Mouse (Mus musculus): ENCODE results near the gene P2rx6. TPM values are rescaled to one million over a fixed set of nuclear protein-coding genes. Genes with fewer than 3 reads are reported as not detected.

The P2rx6 gene
- polyA plus RNA-seq, 1 experiment: 2.6 TPM

DNA sequence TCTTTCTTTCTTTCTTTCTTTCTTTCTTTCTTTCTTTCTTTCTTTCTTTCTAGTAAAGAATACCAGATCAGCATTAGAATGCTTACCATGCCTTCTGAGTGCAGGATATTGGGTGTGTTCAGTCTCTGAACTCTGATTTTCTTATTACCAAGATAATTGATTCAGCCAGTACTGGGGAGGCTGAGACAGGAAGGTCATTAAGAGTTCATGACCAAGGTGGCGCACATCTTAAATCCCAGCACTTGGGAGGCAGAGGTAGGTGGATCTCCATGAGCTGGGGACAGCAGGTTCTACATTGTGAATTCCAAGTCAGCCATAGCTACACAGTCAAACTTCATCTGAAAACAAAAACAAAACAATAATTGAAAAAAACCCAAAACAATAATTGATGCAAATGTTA, 60.3 kb downstream of the P2rx6 start:
- DNase-seq (ENCODE audit: extremely low spot score in 1 of 2, low spot score in 1 of 2): no peak

DNA sequence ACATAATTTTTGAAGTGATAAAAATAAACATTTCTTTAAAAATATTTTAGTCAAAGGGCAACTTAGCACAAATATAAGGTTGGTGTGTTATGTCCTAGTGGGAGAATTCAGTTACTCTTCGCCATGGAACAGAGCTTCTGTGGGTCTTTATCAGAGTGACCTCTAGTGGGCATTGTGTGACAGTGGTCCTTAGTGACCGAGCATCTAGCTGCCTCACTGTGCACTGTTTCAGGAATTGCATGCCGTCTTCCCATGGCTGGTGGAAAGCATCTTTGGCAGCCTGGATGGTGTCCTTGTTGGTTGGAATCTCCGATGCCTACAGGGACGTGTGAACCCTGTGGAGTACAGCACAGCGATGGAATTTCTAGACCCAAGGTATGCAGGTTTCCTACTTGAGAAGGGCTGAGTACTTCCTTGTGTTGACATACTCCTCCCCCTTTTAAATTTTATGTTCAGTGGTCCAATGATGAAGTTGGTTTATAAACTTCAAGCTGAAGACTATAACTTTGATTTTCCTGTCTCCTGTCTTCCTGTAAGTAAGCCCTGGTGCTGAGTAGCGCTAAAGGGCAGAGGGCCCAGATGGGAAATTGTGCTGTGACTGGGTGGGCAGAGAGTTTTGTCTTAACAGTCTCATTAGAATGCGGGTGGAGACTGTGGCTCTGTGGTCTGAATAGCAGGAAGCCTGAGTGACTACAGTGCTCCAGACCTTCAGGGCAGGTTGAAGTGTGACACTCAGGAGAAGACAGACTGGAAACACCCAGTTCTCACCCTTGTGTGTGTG, 64.0 kb downstream of the P2rx6 start:
- DNase-seq (ENCODE audit: extremely low spot score in 1 of 2, low spot score in 1 of 2): no peak

DNA sequence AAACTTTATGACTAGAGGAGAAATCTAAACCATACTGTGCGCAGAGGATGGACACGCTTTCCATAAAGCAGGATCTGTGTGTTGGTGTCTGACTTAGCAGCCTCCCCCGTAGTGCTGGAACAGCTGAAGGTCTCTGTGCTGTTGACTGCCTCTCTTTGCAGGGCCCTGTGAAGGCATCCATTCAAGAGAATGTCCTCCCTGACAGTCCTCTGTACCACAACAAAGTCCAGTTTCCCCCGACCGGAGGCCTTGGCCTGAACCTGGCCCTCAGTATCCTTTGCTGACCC, 64.5 kb downstream of the P2rx6 start:
- DNase-seq (ENCODE audit: extremely low spot score in 1 of 2, low spot score in 1 of 2): no peak

Other genes starting within 250 kb of the P2rx6 start
- gene Serpind1, start 230.5 kb upstream of the P2rx6 start, polyA plus RNA-seq (2012; rRNA removed): 2.1 and 4.0 TPM in 2 replicates
- gene Snap29, start 155.9 kb upstream of the P2rx6 start, polyA plus RNA-seq (2012; rRNA removed): 10.5 and 11.2 TPM in 2 replicates
- 305 and 311 TPM in 2 replicates for gene Pi4ka, start 155.6 kb upstream of the P2rx6 start, polyA plus RNA-seq (2012; rRNA removed)
- gene Crkl, start 109.9 kb upstream of the P2rx6 start, polyA plus RNA-seq (2012; rRNA removed): 23.0 and 23.1 TPM in 2 replicates
- 144 and 169 TPM in 2 replicates for gene Aifm3, start 72.3 kb upstream of the P2rx6 start, polyA plus RNA-seq (2012; rRNA removed)
- gene Lztr1, start 53.2 kb upstream of the P2rx6 start, polyA plus RNA-seq (2012; rRNA removed): 267 and 291 TPM in 2 replicates
- gene Thap7, start 30.7 kb upstream of the P2rx6 start, polyA plus RNA-seq (2012; rRNA removed): 73.0 and 74.7 TPM in 2 replicates
- gene Lrrc74b, start 638 bp upstream of the P2rx6 start, polyA plus RNA-seq (2012; rRNA removed): 0.69 and 0.88 TPM in 2 replicates
- gene Slc7a4, start 21.3 kb downstream of the P2rx6 start, polyA plus RNA-seq (2012; rRNA removed): 65.2 and 82.2 TPM in 2 replicates
- gene Smpd4, start 57.5 kb downstream of the P2rx6 start, polyA plus RNA-seq (2012; rRNA removed): 164 and 168 TPM in 2 replicates
- 31.7 and 43.2 TPM in 2 replicates for gene Ccdc74a, start 84.6 kb downstream of the P2rx6 start, polyA plus RNA-seq (2012; rRNA removed)
- 74.4 and 77.8 TPM in 2 replicates for gene Med15, start 171.0 kb downstream of the P2rx6 start, polyA plus RNA-seq (2012; rRNA removed)
- 88.5 and 106 TPM in 2 replicates for gene Klhl22, start 197.7 kb downstream of the P2rx6 start, polyA plus RNA-seq (2012; rRNA removed)
- 4.7 and 4.8 TPM in 2 replicates for gene Scarf2, start 235.4 kb downstream of the P2rx6 start, polyA plus RNA-seq (2012; rRNA removed)